Mouse (Mus musculus): ENCODE data around the gene Gm7579.
"Not testable (repeated sequence)": the region's sequence is repeated elsewhere in the genome, so short reads cannot be mapped to it uniquely, and the experiment has no call there.

Gene Gm7579

DNA sequence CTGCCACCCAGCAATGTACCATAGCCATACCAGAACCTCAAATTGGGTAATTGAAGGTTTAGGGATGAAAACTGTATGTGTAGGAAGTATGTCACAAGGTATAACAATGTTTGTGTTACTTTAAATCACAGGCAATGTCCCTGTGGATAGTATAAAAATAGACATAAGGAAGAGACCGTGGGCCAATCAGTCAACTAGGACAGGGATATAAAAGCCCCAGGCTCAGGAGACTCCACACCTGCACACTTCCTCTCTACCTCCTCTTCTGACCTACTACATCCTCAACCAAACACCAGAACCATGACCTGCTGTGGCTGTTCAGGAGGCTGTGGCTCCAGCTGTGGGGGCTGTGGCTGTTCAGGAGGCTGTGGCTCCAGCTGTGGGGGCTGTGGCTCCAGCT is at the start of gene Gm7579:
Gene Gm7579, plus strand, starts transcription at position 301 of the 400 bp plus-strand sequence.
- DNase-seq (ENCODE audit: low spot score), result no peak

DNA sequence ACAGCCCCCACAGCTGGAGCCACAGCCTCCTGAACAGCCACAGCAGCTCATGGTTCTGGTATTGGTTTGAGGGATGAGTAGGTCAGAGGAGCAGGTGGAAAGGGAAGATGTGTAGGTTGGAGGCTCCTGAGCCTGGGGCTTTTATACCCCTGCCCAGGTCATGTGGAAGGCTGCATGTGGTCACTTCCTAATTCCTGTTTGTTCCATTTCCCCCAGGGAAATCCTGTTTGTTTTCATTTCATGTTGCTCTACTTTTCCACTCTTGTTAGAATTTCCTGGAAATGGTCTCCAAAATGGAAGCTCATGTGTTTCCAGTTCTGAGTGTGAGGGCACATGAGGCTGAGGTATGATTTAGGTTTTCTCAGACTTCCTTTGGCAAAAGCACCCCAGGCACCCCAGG is 46.0 kb upstream of the Gm7579 start, which contains the start of gene Gm4553:
Gene Gm4553, minus strand, starts transcription at position 101 of the 400 bp plus-strand sequence.
- DNase-seq (ENCODE audit: low spot score), result not testable (repeated sequence)

DNA sequence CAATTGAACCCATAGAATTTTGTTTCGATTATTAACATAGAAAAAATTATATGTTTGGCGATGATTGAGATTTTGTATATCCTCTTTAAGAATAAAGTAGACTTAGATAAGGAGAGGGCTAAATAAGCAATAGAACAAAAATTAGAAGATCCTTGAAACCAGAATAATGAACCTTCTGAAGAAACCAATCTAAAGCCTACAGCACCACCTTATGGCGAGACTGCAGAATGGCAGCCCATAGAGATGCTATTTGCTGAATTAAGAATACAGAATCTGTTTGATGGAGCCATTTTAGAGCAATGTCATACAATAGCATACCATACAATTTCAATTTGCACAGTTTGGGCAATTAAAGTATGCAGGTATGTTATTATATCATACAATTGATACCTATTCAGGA is 41.8 kb upstream of the Gm7579 start:
- no peak for DNase-seq (ENCODE audit: low spot score)

DNA sequence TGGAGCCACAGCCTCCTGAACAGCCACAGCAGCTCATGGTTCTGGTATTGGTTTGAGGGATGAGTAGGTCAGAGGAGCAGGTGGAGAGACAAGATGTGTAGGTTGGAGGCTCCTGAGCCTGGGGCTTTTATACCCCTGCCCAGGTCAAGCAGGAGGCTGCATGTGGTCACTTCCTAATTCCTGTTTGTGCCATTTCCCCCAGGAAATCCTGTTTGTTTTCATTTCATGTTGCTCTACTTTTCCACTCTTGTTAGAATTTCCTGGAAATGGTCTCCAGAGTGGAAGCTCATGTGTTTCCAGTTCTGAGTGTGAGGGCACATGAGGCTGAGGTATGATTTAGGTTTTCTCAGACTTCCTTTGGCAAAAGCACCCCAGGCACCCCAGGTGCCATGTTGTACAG is 35.8 kb upstream of the Gm7579 start, which contains the start of gene Krtap5-2:
Gene Krtap5-2, minus strand, starts transcription at position 101 of the 400 bp plus-strand sequence.
- not testable (repeated sequence) for DNase-seq (ENCODE audit: low spot score)

DNA sequence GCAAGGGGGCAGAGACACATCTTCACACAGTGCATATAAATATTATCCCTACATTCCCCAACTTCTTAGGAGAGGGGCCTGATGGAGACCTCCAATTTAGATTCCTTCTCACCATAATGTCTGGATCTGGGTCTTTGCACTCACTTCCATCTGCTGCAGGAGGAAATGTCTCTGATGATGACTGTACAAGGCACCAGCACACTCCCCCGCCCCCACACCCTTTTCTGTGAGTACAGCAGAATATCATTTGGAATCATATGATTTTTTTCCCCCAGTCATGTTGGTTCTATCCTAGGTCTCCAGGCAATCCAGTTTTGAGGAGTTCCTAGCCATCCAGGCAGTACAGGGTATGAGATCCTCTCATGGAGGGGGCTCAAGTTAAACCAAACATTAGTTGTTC is 33.0 kb upstream of the Gm7579 start:
- no peak for DNase-seq (ENCODE audit: low spot score)

DNA sequence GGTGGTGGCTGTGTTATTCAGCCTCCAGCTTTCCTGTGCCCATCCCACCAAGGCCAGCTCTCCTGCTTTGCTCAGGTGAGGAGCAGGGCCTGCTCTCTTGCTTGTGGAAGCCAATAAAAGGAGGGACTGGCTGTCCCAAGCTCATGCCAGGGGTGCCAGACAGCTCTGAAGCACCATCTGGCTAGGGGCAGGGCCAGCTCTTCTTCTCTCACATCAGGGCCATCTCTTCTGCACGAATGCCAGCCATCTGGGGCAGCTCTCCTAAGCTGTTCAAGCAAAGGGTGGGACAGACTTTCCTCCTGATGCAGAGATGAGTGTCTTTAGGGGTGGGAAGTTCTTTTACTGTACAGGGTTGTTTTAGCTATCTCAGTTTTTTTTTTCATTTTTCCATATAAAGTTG is 30.6 kb upstream of the Gm7579 start:
- no peak for DNase-seq (ENCODE audit: low spot score)

DNA sequence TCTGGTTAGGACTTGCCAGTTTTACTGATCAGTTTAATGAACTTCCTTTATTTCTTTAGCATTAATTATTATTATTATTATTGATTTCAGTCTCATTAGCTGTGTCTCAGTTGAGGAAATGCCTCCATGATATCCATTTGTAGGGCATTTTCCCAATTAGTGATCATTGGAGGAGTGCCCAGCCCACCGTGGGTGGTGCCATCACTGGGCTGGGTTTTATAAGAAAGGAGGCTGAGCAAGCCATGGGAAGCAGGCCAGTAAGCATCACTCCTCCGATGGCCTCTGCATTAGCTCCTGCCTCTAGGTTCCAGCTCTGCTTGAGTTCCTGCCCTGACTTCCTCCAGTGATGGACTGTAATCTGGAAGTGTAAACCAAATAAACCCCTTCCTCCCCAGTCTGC is 23.5 kb upstream of the Gm7579 start:
- DNase-seq (ENCODE audit: low spot score), result no peak

DNA sequence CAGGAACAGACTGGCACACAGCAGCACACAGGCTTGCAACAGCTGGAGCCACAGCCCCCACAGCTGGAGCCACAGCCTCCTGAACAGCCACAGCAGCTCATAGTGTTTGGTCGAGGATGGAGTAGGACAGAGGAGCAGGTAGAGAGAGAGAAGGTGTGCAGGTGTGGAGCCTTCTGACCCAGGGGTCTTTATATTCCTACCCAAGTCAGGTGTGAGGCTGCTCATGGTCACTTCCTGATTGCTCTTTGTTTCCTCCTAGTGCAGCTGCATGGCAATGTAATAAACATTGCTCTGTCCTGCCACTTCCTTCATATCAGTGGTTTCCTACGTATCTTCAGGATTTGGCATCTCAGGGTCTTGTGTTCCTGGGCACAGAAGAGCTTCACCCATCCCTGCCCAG is 21.4 kb upstream of the Gm7579 start, which contains the start of gene Gm10153:
Gene Gm10153, minus strand, starts transcription at position 101 of the 400 bp plus-strand sequence.
- no peak for DNase-seq (ENCODE audit: low spot score)

DNA sequence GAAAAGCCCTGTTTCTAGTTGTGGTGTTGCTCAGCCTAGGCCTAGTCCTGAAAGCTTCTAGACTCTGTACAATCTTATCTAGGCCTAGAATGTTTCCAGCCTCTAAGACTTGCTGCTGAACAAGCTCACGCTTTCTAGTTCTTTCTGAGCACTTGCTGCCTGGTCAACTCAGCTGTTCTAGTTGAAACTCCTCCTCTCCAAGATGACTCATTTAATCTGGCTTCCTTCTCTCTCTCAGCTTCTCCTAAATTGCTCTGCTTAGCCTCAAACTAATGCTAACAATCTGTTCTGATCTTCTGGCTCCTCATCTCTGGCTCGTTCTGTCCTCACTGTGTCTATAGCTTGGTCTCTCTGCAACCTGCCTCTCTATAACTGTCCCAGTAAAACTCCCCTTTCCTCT is 12.9 kb upstream of the Gm7579 start:
- no peak for DNase-seq (ENCODE audit: low spot score)

DNA sequence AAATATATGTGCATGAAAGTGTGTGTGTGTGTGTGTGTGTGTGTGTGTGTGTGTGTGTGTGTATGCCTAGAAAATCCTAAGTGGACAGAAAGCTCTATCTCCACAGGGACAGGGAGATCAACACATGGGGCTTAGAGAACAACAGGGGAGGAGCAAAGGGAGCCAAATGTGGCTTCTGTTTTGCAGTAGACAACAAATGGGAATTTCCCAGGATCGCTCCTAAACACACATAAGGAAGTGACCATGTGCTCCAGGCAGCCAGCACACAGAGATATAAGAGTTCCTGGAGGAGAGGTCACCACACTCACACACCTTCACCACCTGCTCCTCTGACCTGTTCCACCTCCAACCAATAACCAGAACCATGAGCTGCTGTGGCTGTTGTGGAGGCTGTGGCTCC is 10.6 kb upstream of the Gm7579 start, which contains the start of gene Krtap5-3:
Gene Krtap5-3, plus strand, starts transcription at position 301 of the 400 bp plus-strand sequence.
- no peak for DNase-seq (ENCODE audit: low spot score)

DNA sequence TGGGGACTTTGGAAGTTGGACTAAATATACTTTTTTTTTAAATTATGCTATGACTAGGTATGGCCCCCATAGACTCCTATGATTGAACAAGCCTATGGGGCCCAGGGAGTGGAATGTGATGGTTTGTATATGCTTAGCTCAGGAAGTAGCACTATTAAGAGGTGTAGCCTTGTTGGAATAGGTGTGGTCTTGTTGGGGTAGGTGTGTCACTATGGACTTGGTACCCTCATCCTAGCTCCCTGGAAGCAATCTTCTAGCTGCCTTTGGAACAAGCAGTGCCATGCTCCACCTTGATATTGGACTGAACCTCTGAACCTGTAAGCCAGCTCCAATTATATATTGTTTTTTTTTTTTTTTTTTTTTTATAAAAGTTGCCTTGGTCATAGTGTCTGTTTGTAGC is 6.2 kb upstream of the Gm7579 start:
- no peak for DNase-seq (ENCODE audit: low spot score)

DNA sequence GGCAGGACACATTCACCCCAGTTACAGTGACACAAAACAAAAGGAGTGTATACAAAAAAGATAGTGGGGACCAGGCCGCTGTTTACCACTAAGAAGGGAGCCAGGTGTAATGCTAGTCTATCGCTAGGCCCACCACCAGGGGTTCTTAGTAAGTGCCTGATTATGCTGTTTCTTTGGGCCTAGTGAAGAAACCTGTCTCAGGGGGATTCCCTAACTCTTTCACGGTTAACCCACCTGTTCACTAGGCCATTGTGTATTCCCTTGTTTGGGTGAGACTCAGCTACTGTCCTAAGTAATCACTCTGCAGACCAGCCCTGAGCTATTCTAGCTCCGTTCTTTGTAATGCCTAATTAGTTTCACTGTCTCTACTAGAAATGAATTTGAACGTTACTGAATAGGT is 4.8 kb upstream of the Gm7579 start:
- DNase-seq (ENCODE audit: low spot score), result not testable (repeated sequence)

DNA sequence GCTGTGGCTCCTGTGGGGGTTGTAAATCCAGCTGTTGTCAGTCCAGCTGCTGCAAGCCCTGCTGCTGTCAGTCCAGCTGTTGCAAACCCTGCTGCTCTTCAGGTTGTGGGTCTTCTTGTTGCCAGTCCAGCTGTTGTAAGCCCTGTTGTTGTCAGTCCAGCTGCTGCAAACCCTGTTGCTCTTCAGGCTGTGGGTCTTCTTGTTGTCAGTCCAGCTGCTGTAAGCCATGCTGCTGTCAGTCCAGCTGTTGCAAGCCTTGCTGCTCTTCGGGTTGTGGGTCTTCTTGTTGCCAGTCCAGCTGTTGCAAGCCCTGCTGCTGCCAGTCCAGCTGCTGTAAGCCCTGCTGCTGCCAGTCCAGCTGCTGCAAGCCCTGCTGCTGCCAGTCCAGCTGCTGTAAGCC is 477 bp downstream of the Gm7579 start:
- DNase-seq (ENCODE audit: low spot score), result not testable (repeated sequence)

DNA sequence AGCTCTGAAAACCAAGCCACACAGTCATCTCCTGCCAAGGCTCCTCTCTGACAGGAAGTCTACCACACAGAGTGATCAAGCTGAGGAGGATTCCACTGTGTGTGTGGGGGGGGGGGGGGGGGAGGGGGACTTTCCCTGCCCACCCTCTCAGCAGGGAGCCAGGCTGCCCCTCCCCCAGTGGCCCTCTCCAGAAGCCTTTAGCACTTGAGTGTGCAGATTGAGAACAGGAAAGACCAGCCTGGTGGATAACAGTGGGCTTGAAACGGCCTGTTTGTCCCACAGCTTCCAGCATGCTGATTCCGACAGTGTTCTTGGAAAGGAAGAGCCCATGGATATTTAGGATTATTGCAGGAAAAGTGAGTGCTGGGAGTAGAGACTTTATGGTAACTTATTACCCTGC is 12.9 kb downstream of the Gm7579 start:
- no peak for DNase-seq (ENCODE audit: low spot score)

DNA sequence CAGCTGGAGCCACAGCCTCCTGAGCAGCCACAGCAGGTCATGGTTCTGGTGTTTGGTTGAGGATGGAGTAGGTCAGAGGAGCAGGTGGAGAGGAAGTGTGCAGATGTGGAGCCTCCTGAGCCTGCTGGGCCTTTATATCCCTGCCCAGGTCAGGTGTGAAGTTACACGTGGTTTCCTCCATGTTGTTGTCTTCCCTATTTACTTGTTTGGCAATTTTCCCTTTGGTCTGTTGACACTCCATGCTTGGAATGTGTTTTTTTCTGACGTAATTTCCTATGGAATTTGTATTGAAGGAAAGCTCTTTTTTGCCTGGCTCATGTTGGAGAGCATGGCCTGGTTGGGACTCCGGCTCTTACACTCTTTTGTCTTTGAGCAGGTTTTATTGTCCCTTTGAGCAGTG is 18.2 kb downstream of the Gm7579 start, which contains the start of gene Krtap5-5:
Gene Krtap5-5, minus strand, starts transcription at position 101 of the 400 bp plus-strand sequence.
- DNase-seq (ENCODE audit: low spot score), result not testable (repeated sequence)

DNA sequence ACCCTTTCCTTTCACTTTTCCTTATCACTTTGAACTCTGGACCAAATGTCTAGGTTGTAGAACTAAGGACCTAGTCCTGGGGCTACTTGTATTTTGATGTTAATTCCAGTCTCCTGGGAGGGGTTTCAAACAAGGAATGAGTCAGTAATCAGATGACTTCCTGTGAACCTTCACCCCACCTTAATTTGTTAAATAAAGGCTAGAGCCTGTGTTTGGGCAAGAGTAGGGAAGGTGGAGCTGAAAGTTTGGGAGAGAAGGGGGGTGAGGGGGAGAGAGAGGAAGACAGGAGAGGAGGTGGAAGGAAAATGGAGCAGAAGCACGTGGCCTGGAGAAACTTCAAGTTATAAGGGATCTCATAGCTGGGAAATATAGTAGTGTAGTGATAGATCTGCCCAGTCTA is 19.9 kb downstream of the Gm7579 start:
- DNase-seq (ENCODE audit: low spot score), result no peak

DNA sequence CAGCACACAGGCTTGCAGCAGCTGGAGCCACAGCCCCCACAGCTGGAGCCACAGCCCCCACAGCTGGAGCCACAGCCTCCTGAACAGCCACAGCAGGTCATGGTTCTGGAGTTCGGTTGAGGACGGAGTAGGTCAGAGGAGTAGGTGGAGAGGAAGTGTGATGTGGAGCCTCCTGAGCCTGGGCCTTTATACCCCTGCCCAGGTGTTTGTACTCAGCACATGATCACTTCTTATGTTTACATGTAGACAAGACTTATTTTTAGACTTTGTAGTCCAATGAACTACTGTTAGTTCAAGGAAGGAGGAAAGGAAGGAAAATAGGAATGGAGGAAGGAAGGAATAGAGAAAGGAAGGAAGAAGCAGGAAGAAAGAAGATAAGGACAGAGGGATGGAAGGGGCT is 29.3 kb downstream of the Gm7579 start, which contains the start of gene Gm40460:
Gene Gm40460, minus strand, starts transcription at position 101 of the 400 bp plus-strand sequence.
- DNase-seq (ENCODE audit: low spot score), result no peak

DNA sequence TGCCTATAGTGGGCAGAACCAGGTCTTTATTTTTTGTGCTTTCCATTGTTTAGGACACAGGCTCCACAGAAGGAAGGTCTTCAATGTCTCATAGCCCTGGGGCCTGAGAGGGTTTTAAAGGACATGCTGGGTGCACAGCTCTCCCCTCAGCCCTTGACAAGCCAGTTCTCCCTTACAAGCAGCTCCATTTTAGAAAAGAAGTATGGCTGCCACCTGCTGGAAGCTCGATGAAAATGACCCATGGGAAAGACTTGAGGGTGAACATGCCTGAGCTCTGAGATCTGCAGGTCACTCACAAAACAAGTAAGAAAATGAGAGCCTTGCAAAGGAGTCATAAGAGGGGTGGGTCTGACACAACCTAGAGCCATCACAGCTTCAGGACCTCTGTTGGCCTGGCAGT is 38.2 kb downstream of the Gm7579 start:
- no peak for DNase-seq (ENCODE audit: low spot score)

DNA sequence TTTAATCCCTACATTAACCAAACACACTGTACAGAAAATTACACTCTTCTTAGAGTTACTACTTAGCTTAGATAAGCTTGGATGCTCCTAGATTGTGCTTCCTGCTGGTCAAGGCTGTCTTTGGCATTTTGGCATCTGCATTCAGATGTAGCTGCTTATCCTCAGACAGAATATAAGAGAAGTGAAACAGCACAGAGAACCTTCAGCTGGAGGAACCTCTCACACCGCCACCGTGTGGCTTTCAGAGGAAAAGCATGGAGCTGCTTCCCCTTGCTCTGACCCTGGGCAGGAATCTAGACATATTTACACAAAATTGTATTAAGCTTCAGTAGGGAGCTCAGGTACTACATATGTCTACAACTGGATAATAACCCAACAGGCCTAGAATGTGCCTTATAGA is 43.9 kb downstream of the Gm7579 start:
- DNase-seq (ENCODE audit: low spot score), result no peak

DNA sequence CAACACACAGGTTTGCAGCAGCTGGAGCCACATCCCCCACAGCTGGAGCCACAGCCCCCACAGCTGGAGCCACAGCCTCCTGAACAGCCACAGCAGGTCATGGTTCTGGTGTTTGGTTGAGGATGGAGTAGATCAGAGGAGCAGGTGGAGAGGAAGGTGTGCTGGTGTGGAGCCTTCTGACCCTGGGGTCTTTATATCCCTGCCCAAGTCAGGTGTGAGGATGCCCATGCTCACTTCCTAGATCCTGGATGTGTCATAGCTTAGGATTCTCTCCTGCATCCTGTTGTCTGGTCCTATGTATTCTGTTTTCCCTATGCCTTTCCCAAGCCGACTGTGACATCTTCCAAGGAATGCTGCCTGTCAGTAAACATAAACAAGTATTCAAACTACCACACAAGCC is 46.6 kb downstream of the Gm7579 start, which contains the start of gene Gm2431:
Gene Gm2431, minus strand, starts transcription at position 101 of the 400 bp plus-strand sequence.
- DNase-seq (ENCODE audit: low spot score), result not testable (repeated sequence)
